Mouse (Mus musculus): ENCODE data around the gene Akna.

Akna gene

DNA sequence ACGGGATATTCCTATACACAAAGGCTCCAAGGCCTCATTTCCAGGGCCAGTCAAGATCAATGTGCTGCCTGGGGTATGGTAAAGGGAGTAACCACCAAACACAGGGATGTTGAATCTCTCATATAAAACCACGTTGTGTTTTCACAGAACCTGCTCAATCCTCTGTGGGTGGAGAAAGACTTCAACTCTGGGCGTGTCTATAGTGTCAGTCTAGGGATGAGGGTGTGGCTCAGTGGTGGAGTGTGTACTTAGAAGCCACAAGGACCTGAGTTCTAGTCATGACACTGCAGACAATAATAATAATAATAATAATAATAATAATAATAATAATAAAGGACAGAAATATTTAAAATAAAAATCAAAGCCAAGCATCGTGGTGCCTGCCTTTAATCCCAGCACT is 18.9 kb downstream of the Akna start:
- DNase-seq (ENCODE audit: low read depth, low spot score): no peak

DNA sequence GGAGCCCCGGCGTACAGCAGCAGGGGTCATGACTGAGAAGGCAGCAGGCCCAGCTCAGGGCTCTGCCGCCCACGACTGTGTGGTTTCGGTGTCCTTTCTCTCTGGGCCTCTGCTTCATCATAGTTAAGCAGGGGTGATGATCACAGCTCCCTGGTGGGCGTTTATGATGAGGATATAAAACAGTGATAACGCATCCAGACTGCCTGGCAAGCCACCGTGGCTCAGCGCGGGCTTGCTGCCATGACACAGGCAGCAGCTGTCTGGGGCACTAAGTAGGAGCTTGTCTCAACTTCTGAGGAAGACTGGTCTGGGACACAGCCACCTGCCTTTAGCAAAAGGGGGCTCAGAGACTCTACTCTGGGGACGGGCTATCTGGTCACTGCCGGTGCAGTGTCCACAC is 19.7 kb downstream of the Akna start:
- DNase-seq (ENCODE audit: low read depth, low spot score): no peak

GRCm38 (mm10) chr4:63382676-63383369 is 20.3 kb downstream of the Akna start:
- no peak for DNase-seq (ENCODE audit: low read depth, low spot score)

- no peak for DNase-seq (ENCODE audit: low read depth, low spot score)
Observed at GRCm38 (mm10) chr4:63377483-63377882, 25.7 kb downstream of the Akna start.

DNA sequence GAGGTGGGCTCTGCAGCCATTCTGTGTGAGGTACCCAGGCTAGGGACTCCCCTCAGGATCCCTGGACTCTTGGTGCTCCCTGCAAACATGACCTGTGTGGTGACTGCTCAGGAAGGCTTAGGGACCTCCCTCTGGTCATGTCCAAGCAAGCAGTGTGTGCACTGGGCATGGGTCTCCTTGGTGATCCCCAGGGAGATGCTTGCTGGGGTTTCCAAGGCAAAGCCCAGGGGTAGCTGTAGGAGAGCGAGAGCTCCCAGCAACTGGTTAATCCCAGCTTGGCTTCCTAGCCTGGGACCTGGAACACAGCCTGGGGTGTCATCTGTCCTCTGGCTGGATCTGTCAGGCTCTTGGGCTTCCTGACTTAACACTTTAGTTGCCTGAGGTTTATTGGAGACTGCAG is 27.8 kb downstream of the Akna start:
- no peak for DNase-seq (ENCODE audit: low read depth, low spot score)

DNA sequence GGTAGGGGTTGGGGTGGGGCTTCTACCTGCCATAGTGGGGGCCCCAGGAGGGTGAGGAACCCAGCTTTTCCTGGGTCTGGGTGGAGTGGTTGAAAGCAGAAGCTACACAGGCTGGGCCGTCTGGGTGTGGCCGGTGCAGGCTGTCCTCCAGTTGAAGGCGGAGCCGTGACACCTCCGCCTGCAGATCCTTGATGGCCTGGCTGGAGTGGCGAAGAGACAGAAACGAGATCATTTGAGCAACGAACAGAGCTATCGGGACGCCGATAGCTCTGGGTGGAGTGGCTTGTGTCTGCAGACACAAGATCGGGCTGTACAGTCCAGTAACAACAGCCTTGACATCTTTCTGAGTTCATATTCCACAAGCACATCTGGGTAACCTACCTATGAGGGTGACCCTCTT is 28.8 kb downstream of the Akna start:
- no peak for DNase-seq (ENCODE audit: low read depth, low spot score)

DNA sequence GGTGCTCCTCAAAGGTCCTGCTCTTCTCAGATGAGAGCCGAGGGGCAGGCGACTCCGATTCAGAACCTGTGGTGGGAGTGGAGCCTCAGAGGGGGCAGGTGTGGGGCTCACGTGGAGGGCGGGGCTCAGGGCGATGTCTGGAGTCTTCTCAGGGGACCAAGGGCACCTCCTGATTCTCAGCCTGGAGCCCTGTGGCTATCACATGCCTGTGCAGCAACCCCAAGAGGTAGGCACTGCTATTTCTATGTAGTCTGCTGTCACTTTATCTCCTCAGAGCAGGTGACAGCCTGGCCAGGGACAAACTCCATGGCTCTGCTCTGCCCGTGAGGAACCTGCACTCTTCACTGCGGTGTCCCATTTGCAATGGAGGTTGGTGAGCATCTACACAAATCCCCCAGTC is 29.8 kb downstream of the Akna start:
- DNase-seq (ENCODE audit: low read depth, low spot score): no peak

DNA sequence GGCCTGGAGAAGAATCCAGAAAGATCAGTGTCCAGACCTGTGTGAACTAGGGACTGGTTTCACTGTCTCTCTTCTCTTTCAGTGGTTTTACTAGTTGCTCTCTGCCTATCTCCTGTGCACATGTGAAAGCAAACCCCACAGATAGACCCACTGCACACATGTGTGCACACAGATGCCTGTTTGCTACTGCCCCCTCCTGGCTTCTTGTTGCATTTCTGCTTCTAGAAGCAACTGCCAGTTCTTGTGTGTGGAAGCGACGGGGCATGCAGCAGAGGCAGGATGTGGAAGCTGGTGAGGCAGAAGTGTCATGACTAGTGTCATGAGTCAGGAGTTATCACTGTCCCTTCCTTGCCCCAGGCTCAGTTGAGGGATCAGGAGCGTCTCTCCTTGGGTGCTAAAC is 31.3 kb downstream of the Akna start:
- peak; percentile 80 for DNase-seq (ENCODE audit: low read depth, low spot score)

DNA sequence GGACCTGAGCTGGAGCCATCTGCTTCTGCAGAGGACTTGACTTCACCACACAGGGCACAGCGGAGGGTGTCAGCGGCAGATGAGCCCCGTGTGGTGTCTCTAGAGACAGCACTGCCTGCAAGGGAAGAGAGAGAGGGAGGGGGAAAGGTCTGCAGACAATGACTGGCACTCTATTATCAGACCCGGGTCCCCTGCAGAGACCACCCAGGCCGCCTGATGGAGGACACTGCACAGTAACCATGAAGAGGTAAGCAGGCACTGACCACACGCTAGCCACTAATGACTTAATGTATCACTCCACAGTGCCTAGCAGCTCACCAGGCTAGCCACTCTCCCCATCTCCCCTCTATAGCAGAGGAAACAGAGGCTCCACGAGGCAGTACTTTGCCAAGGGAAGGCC is 32.3 kb downstream of the Akna start:
- no peak for DNase-seq (ENCODE audit: low read depth, low spot score)

- DNase-seq (ENCODE audit: low read depth, low spot score): peak; percentile 72
Observed at GRCm38 (mm10) chr4:63368577-63368976, 34.6 kb downstream of the Akna start.

GRCm38 (mm10) chr4:63362150-63362549 is 41.0 kb downstream of the Akna start, which contains the start of gene Orm2:
Gene Orm2 (plus strand): TSS chr4:63362449.
- no peak for DNase-seq (ENCODE audit: low read depth, low spot score)

- no peak for DNase-seq (ENCODE audit: low read depth, low spot score)
Observed at GRCm38 (mm10) chr4:63359861-63360260, 43.3 kb downstream of the Akna start.

GRCm38 (mm10) chr4:63356981-63357570 is 46.1 kb downstream of the Akna start:
- DNase-seq (ENCODE audit: low read depth, low spot score): no peak

DNA sequence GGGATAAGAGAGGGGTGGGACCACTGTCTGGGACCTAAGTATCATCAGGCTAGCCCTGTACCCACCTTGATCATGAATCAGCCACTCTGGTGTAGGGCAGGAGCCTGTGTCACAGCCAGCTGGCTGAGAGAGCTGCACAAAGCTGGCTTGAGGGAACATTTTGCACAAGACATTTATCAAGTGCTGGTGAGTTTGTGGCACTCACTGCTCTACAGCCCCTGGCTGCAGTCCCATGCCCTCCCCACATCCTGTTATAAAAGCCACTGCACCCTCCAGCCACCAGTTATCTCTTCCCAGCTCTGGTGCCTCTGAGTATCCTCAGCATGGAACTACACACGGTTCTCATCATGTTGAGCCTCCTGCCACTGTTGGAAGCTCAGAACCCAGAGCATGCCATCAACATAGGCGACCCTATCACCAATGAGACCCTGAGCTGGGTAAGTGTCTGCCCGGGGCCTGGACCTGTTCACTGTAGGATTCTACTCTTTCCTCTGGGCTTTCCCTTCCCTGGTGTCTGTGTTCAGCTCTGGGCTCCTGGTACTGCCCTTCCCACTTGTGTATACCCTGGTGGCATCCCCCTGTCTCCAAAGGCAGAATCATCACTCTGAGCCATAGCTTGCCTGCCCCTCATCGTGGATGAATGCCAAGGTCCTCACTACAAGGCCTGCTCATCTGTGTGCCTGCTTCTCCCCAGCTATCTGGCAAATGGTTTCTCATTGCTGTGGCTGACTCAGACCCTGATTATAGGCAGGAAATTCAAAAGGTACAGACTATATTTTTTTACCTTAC is 47.1 kb downstream of the Akna start, which contains the start of gene Orm3:
Gene Orm3 (plus strand): TSS at position 286 of the 789 bp plus-strand sequence.
- DNase-seq (ENCODE audit: low read depth, low spot score): no peak

GRCm38 (mm10) chr4:63348524-63348923 is 54.6 kb downstream of the Akna start:
- DNase-seq (ENCODE audit: low read depth, low spot score): no peak

DNA sequence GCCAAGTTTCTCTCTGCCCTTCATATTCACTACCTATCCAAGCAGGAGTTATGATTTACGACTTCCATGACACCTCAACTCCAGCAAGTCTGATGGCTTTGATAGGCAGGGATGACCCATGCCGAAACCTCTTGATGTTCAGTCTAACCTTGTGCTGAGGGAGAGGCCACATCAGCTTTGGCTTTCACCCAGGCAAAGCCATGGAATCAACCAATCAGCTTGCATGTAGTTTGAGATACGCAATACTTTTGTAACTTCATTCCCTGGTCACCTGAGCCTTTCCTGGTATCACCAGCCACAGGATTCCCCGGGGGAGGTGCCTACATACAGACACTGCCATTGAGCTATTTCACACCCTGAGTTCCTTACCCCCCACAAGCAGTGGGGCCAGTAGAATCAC is 56.5 kb downstream of the Akna start:
- no peak for DNase-seq (ENCODE audit: low read depth, low spot score)

DNA sequence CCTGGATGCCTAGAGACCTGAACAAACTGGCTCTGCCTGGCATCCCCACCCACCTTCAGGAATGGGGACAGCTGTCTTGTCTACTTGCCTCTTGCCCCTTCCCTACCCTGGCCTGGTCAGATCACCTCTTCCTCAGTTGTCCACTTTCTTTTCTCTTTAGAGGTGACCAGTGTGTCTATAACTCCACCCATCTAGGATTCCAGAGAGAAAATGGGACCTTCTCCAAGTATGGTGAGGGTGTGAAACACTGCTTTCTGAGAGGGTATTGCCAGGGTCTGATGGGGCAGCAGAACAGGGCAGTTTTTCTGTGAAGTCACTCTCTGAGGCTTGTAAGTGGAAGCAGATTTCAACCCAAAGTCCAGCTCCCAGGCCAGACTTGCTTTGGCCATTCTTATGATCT is 57.9 kb downstream of the Akna start:
- DNase-seq (ENCODE audit: low read depth, low spot score): no peak

DNA sequence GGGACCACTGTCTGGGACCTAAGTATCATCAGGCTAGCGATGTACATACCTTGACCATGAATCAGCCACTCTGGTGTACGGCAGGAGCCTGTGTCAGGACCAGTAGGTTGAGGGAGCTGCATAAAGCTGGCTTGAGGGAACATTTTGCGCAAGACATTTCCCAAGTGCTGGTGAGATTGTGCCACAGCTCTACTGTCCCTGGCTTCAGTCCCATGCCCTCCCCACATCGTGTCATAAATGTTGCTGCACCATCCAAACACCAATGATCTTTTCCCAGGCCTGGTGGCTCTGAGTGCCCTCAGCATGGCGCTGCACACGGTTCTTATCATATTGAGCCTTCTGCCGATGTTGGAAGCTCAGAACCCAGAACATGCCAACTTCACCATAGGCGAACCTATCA is 58.9 kb downstream of the Akna start, which contains the start of gene Orm1:
Gene Orm1 (plus strand): TSS at position 266 of the 400 bp plus-strand sequence.
- DNase-seq (ENCODE audit: low read depth, low spot score): no peak

DNA sequence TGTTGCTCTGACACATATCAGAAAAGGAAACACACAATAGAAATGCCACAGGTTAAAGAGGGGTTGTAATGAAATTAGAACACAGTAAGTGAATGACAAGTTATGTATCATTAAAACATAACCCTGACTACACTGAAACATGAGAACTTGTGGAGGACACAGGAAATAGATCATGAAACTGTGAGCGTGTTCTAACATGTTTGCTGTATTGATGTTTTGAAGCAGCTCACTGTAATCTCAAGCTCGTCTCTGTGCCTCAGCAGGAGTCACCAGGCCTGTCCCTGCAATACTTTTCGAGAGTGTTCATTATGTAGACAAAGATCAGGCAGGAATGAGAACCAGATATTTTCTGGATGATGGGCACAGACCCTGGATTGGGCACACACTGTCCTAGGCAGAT is 59.5 kb downstream of the Akna start:
- no peak for DNase-seq (ENCODE audit: low read depth, low spot score)

DNA sequence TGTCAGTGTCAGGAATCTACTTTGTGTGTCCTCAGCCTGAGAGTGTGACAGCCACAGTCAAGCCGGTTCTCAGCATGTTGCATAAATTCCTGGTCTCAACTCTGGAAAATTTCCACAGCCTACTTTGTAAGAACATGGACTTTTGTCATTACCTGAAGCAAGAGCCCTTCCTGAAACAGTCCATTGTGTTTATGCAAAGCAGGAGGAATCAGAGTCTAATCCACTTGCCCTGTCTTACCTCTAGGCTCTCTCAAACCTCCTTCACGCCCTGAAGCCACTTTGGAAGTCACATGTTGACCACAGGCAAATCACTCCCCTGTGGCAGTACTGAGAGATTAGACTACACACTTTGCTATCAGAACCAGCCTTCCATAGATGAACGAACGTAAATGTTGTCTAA is 60.7 kb downstream of the Akna start:
- DNase-seq (ENCODE audit: low read depth, low spot score): no peak

DNA sequence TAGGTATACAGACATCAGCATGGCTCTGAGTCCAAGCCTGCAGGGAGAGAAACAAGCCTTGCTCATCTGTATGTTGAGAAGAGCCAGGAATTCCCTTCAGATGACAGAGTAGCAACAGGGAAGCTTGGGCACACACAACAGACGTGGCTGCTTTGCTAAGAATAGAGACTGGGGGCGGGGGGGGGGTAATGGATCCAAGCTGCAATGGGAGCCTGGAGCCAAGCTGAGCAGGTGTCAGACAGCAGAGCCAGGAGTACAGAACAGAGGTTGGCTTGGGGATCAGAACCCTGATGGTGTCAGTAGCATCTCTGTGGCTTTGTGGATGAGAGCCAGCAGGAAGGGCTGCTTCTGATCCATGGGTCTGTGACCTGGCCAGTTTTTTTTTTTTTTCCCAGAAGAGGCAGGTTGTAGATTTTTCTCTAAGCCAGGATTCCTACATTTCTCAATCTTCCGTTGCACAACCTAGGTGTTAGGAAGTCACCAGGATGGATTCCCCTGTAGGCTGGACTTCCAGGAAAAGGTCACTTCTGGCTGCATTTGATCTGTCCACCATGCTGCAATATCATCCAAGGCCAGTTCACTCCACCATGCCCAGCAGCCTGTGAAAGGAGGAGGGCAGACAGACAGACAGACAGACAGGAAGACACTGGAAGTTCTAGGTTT is 64.6 kb downstream of the Akna start:
- no peak for DNase-seq (ENCODE audit: low read depth, low spot score)

- DNase-seq (ENCODE audit: low read depth, low spot score): no peak
Observed at GRCm38 (mm10) chr4:63333403-63333802, 69.8 kb downstream of the Akna start.
